ENCODE assay signal across 29 mouse cellular contexts in the genomic region with DNA sequence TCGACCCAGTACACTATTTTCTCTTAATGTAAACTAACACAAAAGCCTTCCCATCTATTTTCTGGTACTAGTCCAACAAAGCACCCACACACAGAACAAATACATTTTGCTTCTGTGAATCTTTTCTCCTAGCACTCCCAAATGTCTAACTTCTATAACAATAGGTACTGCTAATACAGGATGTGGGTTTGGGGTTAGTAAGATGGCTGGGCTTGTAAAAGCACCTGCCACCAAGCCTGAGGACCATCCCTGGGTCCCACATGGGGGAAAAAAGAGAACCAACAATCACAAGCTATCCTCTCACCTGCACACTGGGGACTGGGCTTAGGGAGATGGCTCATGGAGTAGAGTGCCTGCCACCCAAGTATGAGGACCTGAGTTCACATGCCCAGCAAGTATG. TPM values are rescaled to one million over a fixed set of nuclear protein-coding genes. Genes with fewer than 3 reads are reported as not detected.
DNase-seq lines count a peak whose midpoint lies in the region; ATAC-seq and TF ChIP-seq lines count a peak whose summit lies in the region.
"Had no signal": no experiment of that assay in that cellular context is flagged by ENCODE, and none has a peak within 500 bp of the region (broad histone marks: within the 10 kb centered on the region; RNA-seq: fewer than 3 reads in every experiment).

No protein-coding gene starts in this region.

- H3K27ac ChIP-seq in layer of hippocampus, adult 2 months = peak overlapping the region; percentile 15; the same call in 1 of the 2 replicates
- H3K27ac ChIP-seq: embryonic facial prominence, embryonic 15.5 days; gastrocnemius, adult 2 months; heart, embryonic 15.5 days; hindbrain, embryonic 14.5 days; hindbrain, postnatal 0 days had no signal

- no peak for TF ChIP-seq CTCF in layer of hippocampus, adult 2 months (conservative IDR thresholded peaks at IDR 0.05)

- no peak for DNase-seq in layer of hippocampus, adult 2 months (ENCODE audit: low spot score in 2 of 2)
- DNase-seq in layer of hippocampus, postnatal 14 days (ENCODE audit: low spot score in 2 of 2) = no peak
- peak; percentile 19 for DNase-seq in thymus, postnatal 14 days
- no peak for DNase-seq in thymus, postnatal 25 days
- DNase-seq in heart, postnatal 36 days = no peak
- DNase-seq: adrenal gland, adult 2 months; adrenal gland, postnatal 14 days; B cell, adult 2 months; cerebellum, adult 11-12 months; cerebellum, adult 8-10 months; cerebellum, postnatal 10 days; cerebellum, postnatal 36 days; embryo, embryonic 11 days; forebrain, postnatal 0 days; gastrocnemius, adult 2 months; gastrocnemius, postnatal 14 days; heart, adult 11 months; heart, postnatal 10 days; heart, postnatal 4 days had no signal

- intact Hi-C loops in heart, postnatal 36 days (cut with DNase I) = no loop called here

- no peak overlapping the region for H3K4me3 ChIP-seq in layer of hippocampus, adult 2 months
- H3K4me3 ChIP-seq: embryonic facial prominence, embryonic 15.5 days; gastrocnemius, adult 2 months; heart, embryonic 12.5 days; heart, embryonic 15.5 days had no signal

- peak; percentile 88 for ATAC-seq in activated CD4-positive, CD25-positive, alpha-beta regulatory T cell, adult 4 months
- ATAC-seq in cerebellum, adult (ENCODE audit: insufficient number of reproducible peaks, low FRiP score, low TSS enrichment) = no peak
- ATAC-seq: forebrain, embryonic 14.5 days; forebrain, postnatal 0 days; hindbrain, postnatal 0 days; Patski had no signal

RNA-seq across cellular contexts. Expression of gene Cmya5, which starts 8.8 kb away (rescaled TPM):
- total RNA-seq in layer of hippocampus, adult 2 months (2021) = 1 to 10 TPM; 3.4 to 3.5 TPM
- total RNA-seq in layer of hippocampus, postnatal 14 days (2021) = 1 to 10 TPM; 2.5 to 2.7 TPM
- polyA plus RNA-seq in activated CD4-positive, CD25-positive, alpha-beta regulatory T cell, adult 4 months (2017; shearing (Covaris generic)) = under 1 TPM; 0.38 to 0.59 TPM
- 100 to 1,000 TPM; 306 to 325 TPM for total RNA-seq in heart, postnatal 36 days (2021)
- polyA plus RNA-seq: G1E, Patski had no signal

RNA-seq across cellular contexts. Expression of gene Tent2, which starts 38.9 kb away (rescaled TPM):
- total RNA-seq in layer of hippocampus, adult 2 months (2021) = 10 to 100 TPM; 27.7 to 29.0 TPM
- total RNA-seq in layer of hippocampus, postnatal 14 days (2021) = 10 to 100 TPM; 20.5 to 20.6 TPM
- 10 to 100 TPM; 11.5 to 16.1 TPM for polyA plus RNA-seq in activated CD4-positive, CD25-positive, alpha-beta regulatory T cell, adult 4 months (2017; shearing (Covaris generic))
- 10 to 100 TPM; 15.3 to 15.5 TPM for total RNA-seq in heart, postnatal 36 days (2021)

Comparison
In these comparisons a context has a peak if more than half of its experiments do, and no peak if none do; other contexts are left out.
1. RNA of gene Cmya5, which starts 8.8 kb away (total RNA-seq): 306 to 325 TPM in heart, postnatal 36 days; 3.4 to 3.5 TPM in layer of hippocampus, adult 2 months and 2.5 to 2.7 TPM in layer of hippocampus, postnatal 14 days; every median in the first group is over 10 times any median in the second.